Mouse (Mus musculus) small intestine, adult 2 months (tissue): ENCODE results near the gene Ribc2. TPM values are rescaled to one million over a fixed set of nuclear protein-coding genes. Genes with fewer than 3 reads are reported as not detected.

Experiments
- H3K27ac ChIP-seq: fragments of 200-500 bp; 2 replicates; pipeline ENCODE4 v1.5.1; 2012; ENCODE audit warnings: low read depth, low read length, control low read depth, inconsistent platforms; ENCODE audit not compliant: insufficient read depth
- H3K27me3 ChIP-seq: fragments of 200-500 bp; 2 replicates; pipeline ENCODE4 v1.6.1; 2012; ENCODE audit warnings: mild to moderate bottlenecking, moderate library complexity, low read length, inconsistent platforms; ENCODE audit not compliant: control insufficient read depth, insufficient read depth
- H3K36me3 ChIP-seq: fragments of 200-500 bp; 2 replicates; pipeline ENCODE4 v1.6.1; 2012; ENCODE audit warnings: mild to moderate bottlenecking, low read length, control low read depth, inconsistent platforms; ENCODE audit not compliant: control insufficient read depth, insufficient read depth
- H3K4me1 ChIP-seq: fragments of 200-500 bp; 2 replicates; pipeline ENCODE4 v1.6.1; 2012; ENCODE audit warnings: low read length, inconsistent platforms, mixed read lengths; ENCODE audit not compliant: control insufficient read depth, insufficient read depth, insufficient read length
- H3K4me3 ChIP-seq: fragments of 200-500 bp; 2 replicates; pipeline ENCODE4 v1.5.1; 2012; ENCODE audit warnings: low read depth, mild to moderate bottlenecking, control low read depth, inconsistent platforms, low read length, moderate library complexity
- CTCF ChIP-seq: fragments of 200-500 bp; IDR thresholded peaks from 2 replicates; pipeline ENCODE4 v1.5.1; 2012; ENCODE audit warnings: low read depth, mild to moderate bottlenecking, control low read depth, inconsistent platforms, low read length, moderate library complexity, mixed read lengths; ENCODE audit not compliant: insufficient replicate concordance, insufficient read length; ENCODE audit errors: extremely low read depth
- POLR2A ChIP-seq: fragments of 200-500 bp; IDR thresholded peaks from 2 replicates; pipeline ENCODE4 v1.6.1; 2012; ENCODE audit warnings: low read depth, mild to moderate bottlenecking, control low read depth, inconsistent platforms, low read length, moderate library complexity
- WGBS: fragments of 180-500 bp; shearing (Covaris S2); methylation state at CpG from one replicate; pipeline ENCODE4 v1.1.7; 2018; 5-methylcytosine and 5-hydroxymethylcytosine counted together
- polyA plus RNA-seq: library from polyadenylated mRNA; depleted of rRNA; stranded (reverse); fragments of >200 nt; gene quantifications from 2 replicates; pipeline ENCODE4 v1.2.3, GENCODE M21; 2012

Gene Ribc2
- polyA plus RNA-seq, 1 experiment, result not detected

- Histone ChIP-seq H3K27ac (0 out of 2 replicates have a peak overlapping the region, but pooled peaks have one; percentile 0), H3K27me3 (no peaks in the 10 kb centered on the region), H3K4me1 (peaks cover 10% of the 10 kb centered on the region), H3K36me3 (no peaks in the 10 kb centered on the region), H3K4me3 (no peak overlapping the region)
- TF ChIP-seq CTCF, result no peak
- no peak for TF ChIP-seq POLR2A
- 62% methylated on average over 21 of the region's 21 CpGs for WGBS
Measured at GRCm38 (mm10) chr15:85162693-85163663, 31.1 kb downstream of the Ribc2 start.

GRCm38 (mm10) chr15:85166433-85166933 lies 34.6 kb downstream of the Ribc2 start:
- H3K4me1 ChIP-seq, result peaks cover 10% of the 10 kb centered on the region
- H3K36me3 ChIP-seq, result no peaks in the 10 kb centered on the region
- H3K27ac ChIP-seq, result no peak overlapping the region
- WGBS, result 67% methylated on average over 11 of the region's 11 CpGs
- H3K4me3 ChIP-seq, result no peak overlapping the region
- no peaks in the 10 kb centered on the region for H3K27me3 ChIP-seq
- TF ChIP-seq POLR2A (no peak), CTCF (no peak)

- TF ChIP-seq CTCF (no peak), POLR2A (no peak)
- 58% methylated on average over 12 of the region's 12 CpGs for WGBS
- no peaks in the 10 kb centered on the region for H3K36me3 ChIP-seq
- peaks cover 8% of the 10 kb centered on the region for H3K4me1 ChIP-seq
- no peak overlapping the region for H3K27ac ChIP-seq
- H3K4me3 ChIP-seq, result no peak overlapping the region
- no peaks in the 10 kb centered on the region for H3K27me3 ChIP-seq
Measured at GRCm38 (mm10) chr15:85167086-85167679, 35.3 kb downstream of the Ribc2 start.

- Histone ChIP-seq H3K4me1 (peaks cover 4% of the 10 kb centered on the region; the same call in 1 of the 2 replicates), H3K36me3 (no peaks in the 10 kb centered on the region), H3K4me3 (no peak overlapping the region), H3K27ac (no peak overlapping the region), H3K27me3 (no peaks in the 10 kb centered on the region)
- WGBS, result 68% methylated on average over 2 of the region's 2 CpGs
- TF ChIP-seq POLR2A (no peak), CTCF (no peak)
Measured at GRCm38 (mm10) chr15:85172054-85172453, 40.2 kb downstream of the Ribc2 start.

DNA sequence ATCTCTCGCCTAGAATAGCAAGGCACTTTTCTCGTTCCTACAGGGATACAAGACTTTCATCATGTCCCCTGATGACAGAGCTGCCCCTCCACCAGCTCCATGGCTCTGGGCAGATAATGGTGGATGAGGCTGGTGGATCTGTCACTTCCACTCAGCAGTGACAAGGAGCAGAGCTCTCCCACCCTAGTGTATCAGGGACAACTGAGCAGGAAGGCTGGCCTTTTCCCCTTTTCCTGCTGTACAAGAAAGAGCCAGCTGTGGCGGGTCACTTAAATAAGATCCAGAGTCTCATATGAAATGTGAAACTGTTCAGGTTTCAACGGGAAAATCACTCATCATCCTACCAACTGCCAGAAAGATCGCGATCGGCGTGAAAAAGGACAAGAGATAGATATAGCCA lies 41.5 kb downstream of the Ribc2 start:
- no peaks in the 10 kb centered on the region for H3K4me1 ChIP-seq
- TF ChIP-seq CTCF (no peak), POLR2A (no peak)
- no peak overlapping the region for H3K27ac ChIP-seq
- no peaks in the 10 kb centered on the region for H3K27me3 ChIP-seq
- 79% methylated on average over 8 of the region's 8 CpGs for WGBS
- H3K36me3 ChIP-seq, result no peaks in the 10 kb centered on the region
- no peak overlapping the region for H3K4me3 ChIP-seq

GRCm38 (mm10) chr15:85174060-85174459 lies 42.2 kb downstream of the Ribc2 start:
- TF ChIP-seq CTCF, result no peak
- WGBS, result 69% methylated on average over 10 of the region's 10 CpGs
- Histone ChIP-seq H3K27me3 (no peaks in the 10 kb centered on the region), H3K4me1 (no peaks in the 10 kb centered on the region), H3K4me3 (no peak overlapping the region), H3K27ac (no peak overlapping the region), H3K36me3 (no peaks in the 10 kb centered on the region)

GRCm38 (mm10) chr15:85177576-85177975 lies 45.7 kb downstream of the Ribc2 start:
- H3K36me3 ChIP-seq, result no peaks in the 10 kb centered on the region
- no peaks in the 10 kb centered on the region for H3K27me3 ChIP-seq
- WGBS, result 80% methylated on average over 8 of the region's 8 CpGs
- no peak overlapping the region for H3K4me3 ChIP-seq
- H3K4me1 ChIP-seq, result no peaks in the 10 kb centered on the region
- no peak overlapping the region for H3K27ac ChIP-seq
- no peak for TF ChIP-seq POLR2A
- TF ChIP-seq CTCF, result no peak
